Mouse (Mus musculus): ENCODE data around the gene Mgam. TPM values are rescaled to one million over a fixed set of nuclear protein-coding genes. Genes with fewer than 3 reads are reported as not detected.

Mgam gene
- total and polyA plus RNA-seq, 2 experiments, result 32.7 to 122 TPM

DNA sequence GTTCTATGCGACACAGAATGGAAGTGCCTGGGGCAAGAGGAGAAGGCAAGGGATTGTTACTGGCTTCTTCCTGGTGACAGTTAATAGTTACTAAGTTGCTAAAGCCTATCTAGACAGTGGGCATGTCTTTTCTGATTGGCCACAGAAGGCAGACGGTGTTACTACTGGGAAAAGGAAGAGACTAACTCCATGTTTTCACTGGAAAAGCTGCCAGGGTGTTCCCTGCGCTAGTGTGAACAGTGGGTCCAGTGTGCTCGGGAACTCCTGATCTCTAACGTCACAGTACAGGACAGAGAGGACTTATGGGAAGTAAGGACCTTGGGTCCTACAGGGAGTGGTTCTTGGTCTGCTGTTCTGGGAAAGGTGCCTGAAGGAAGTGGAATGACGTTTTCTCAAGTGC is 6.9 kb downstream of the Mgam start:
- Histone ChIP-seq H3K79me2 (ENCODE audit: control insufficient read depth, insufficient read depth, low read length) (no peaks in the 10 kb centered on the region; the same call in 1 of the 2 replicates), H3K9ac (ENCODE audit: low read depth, low read length) (peak overlapping the region; percentile 94), H3K4me1 (ENCODE audit: control insufficient read depth, insufficient read depth, low read length) (peaks cover 2% of the 10 kb centered on the region; the same call in 1 of the 2 replicates), H3K4me3 (ENCODE audit: insufficient read depth, low read depth, low read length) (peak overlapping the region; percentile 71), H3K27ac (replicated peaks; ENCODE audit: insufficient read depth, low read depth, low read length) (peak overlapping the region; percentile 99), H3K36me3 (ENCODE audit: control insufficient read depth, insufficient read depth, low read length) (no peaks in the 10 kb centered on the region), H3K27me3 (ENCODE audit: control insufficient read depth, insufficient read depth, low read length) (no peaks in the 10 kb centered on the region)
- DNase-seq (ENCODE audit: extremely low read depth, low read depth, low spot score), result peak; percentile 94
- no peak for TF ChIP-seq POLR2A (IDR thresholded peaks at IDR 0.05; ENCODE audit: extremely low read depth, insufficient read depth, low read length)
- TF ChIP-seq CTCF (IDR thresholded peaks at IDR 0.05; ENCODE audit: low read depth, low read length), result no peak
- WGBS, result 24% methylated on average over 6 of the region's 6 CpGs

DNA sequence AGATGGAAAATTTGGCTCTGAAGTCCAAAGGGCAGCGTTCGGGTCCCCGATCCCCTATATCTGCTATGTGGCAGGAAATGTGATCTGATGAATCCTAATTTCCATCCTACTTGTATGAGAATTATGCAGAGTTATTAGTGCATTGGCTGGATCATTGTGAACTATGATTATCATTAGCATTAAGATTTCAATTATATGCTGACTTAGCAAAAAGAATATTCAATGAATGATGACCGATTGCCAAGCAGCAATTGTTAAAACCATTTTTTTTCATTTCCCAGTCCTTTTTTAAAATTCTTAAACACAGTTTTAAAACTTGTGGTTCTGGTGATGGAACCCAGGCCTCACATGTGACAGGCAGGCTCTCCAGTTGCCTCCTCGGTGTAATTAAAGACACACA is 9.1 kb downstream of the Mgam start:
- no peak for DNase-seq (ENCODE audit: extremely low read depth, low read depth, low spot score)
- no peak for TF ChIP-seq POLR2A (IDR thresholded peaks at IDR 0.05; ENCODE audit: extremely low read depth, insufficient read depth, low read length)
- WGBS, result 88% methylated on average over 5 of the region's 5 CpGs
- no peak overlapping the region for H3K27ac ChIP-seq (replicated peaks; ENCODE audit: insufficient read depth, low read depth, low read length)
- H3K9ac ChIP-seq (ENCODE audit: low read depth, low read length), result no peak overlapping the region
- peaks cover 1% of the 10 kb centered on the region; the same call in 1 of the 2 replicates for H3K36me3 ChIP-seq (ENCODE audit: control insufficient read depth, insufficient read depth, low read length)
- peaks cover 2% of the 10 kb centered on the region; the same call in 1 of the 2 replicates for H3K4me1 ChIP-seq (ENCODE audit: control insufficient read depth, insufficient read depth, low read length)
- no peaks in the 10 kb centered on the region for H3K27me3 ChIP-seq (ENCODE audit: control insufficient read depth, insufficient read depth, low read length)
- no peak overlapping the region for H3K4me3 ChIP-seq (ENCODE audit: insufficient read depth, low read depth, low read length)
- no peaks in the 10 kb centered on the region; the same call in 1 of the 2 replicates for H3K79me2 ChIP-seq (ENCODE audit: control insufficient read depth, insufficient read depth, low read length)

DNA sequence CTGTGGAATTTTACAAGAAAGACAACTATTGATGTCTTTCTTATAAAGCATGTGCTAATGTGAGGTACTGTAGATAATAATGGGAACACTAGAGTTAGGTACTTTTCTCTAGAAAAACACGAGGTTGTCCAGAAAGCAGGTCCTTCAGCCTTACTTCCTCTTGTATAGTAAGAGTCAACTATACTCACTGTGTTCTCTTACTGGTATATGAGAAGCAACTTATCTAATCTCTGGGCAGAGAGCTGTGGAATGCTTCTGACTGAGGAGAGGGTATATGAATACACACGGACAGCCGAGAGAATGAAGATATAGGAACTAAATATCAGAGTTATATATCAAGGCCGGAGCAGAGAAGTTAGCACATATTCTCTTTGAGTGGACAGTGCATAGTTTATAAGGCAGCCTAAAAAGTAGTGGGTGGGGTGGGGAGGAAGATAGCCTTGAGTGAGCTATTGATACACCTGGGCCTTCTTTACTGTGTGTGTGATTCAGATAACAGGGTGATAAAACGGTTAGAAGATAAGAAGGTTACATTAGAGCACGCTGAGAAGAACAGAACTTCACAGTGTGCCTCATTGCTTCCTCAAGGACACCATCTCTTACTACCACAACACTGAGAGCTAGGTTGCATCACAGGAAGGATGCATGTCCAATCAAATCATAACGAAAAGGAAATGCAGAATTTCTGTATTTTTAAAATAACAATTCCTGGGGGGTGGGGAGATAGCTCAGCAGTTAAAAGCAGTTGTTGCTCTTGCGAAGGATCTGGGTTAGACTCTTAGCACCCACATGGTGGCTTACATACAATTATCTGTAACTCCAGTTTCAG is 12.3 kb downstream of the Mgam start:
- Histone ChIP-seq H3K79me2 (ENCODE audit: control insufficient read depth, insufficient read depth, low read length) (no peaks in the 10 kb centered on the region; the same call in 1 of the 2 replicates), H3K27ac (replicated peaks; ENCODE audit: insufficient read depth, low read depth, low read length) (no peak overlapping the region), H3K36me3 (ENCODE audit: control insufficient read depth, insufficient read depth, low read length) (peaks cover 23% of the 10 kb centered on the region), H3K4me1 (ENCODE audit: control insufficient read depth, insufficient read depth, low read length) (no peaks in the 10 kb centered on the region; the same call in 1 of the 2 replicates), H3K4me3 (ENCODE audit: insufficient read depth, low read depth, low read length) (no peak overlapping the region), H3K27me3 (ENCODE audit: control insufficient read depth, insufficient read depth, low read length) (no peaks in the 10 kb centered on the region), H3K9ac (ENCODE audit: low read depth, low read length) (no peak overlapping the region)
- WGBS, result 70% methylated on average over 8 of the region's 8 CpGs
- TF ChIP-seq POLR2A (IDR thresholded peaks at IDR 0.05; ENCODE audit: extremely low read depth, insufficient read depth, low read length), result no peak
- no peak for TF ChIP-seq CTCF (IDR thresholded peaks at IDR 0.05; ENCODE audit: low read depth, low read length)
- no peak for DNase-seq (ENCODE audit: extremely low read depth, low read depth, low spot score)

DNA sequence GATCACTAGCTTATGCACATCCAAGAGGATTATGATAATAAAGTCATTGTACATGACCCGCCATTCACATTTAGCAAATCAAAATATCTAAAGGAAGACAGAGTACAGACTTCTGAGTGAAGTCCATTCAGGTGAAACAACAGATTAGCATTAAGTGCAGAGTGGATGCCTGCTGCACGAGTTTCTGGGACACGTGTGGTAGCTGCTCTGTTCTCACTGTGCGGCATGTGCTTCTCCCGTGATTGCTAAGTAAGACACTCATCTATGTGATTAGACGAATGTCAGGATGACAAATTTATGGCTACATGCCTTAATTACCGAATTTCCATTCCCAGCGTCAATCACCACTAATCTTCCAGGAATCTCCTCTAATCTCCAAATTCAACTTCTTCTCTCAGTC is 17.1 kb downstream of the Mgam start:
- no peak for TF ChIP-seq POLR2A (IDR thresholded peaks at IDR 0.05; ENCODE audit: extremely low read depth, insufficient read depth, low read length)
- no peak for TF ChIP-seq CTCF (IDR thresholded peaks at IDR 0.05; ENCODE audit: low read depth, low read length)
- peaks cover 38% of the 10 kb centered on the region for H3K36me3 ChIP-seq (ENCODE audit: control insufficient read depth, insufficient read depth, low read length)
- 86% methylated on average over 8 of the region's 8 CpGs for WGBS

DNA sequence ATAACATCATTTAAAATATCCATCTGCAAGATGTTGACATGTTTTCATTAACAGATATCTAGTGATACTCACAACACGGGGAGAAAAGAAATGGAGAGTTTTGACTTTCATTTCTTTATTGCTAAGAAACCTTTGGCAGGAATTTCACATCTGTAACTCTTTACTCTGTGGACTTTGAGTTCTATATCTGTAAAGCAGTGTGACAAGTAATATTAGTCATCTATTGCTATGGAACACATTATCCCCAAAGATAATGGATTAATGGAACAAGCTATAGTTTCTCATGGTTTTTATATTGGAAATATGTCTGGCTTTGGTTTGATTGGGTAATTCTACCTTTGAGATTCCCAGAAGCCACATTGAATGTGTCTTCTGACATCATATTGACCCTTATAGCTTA is 22.3 kb downstream of the Mgam start:
- TF ChIP-seq POLR2A (IDR thresholded peaks at IDR 0.05; ENCODE audit: extremely low read depth, insufficient read depth, low read length) (no peak), CTCF (IDR thresholded peaks at IDR 0.05; ENCODE audit: low read depth, low read length) (no peak)
- Histone ChIP-seq H3K4me1 (ENCODE audit: control insufficient read depth, insufficient read depth, low read length) (no peaks in the 10 kb centered on the region), H3K36me3 (ENCODE audit: control insufficient read depth, insufficient read depth, low read length) (peaks cover 39% of the 10 kb centered on the region), H3K9ac (ENCODE audit: low read depth, low read length) (no peak overlapping the region), H3K27me3 (ENCODE audit: control insufficient read depth, insufficient read depth, low read length) (no peaks in the 10 kb centered on the region), H3K27ac (replicated peaks; ENCODE audit: insufficient read depth, low read depth, low read length) (no peak overlapping the region), H3K79me2 (ENCODE audit: control insufficient read depth, insufficient read depth, low read length) (no peaks in the 10 kb centered on the region), H3K4me3 (ENCODE audit: insufficient read depth, low read depth, low read length) (no peak overlapping the region)
- WGBS, result 87% methylated on average over 1 of the region's 1 CpGs
- DNase-seq (ENCODE audit: extremely low read depth, low read depth, low spot score), result no peak

More for the DNA sequence above, 17.1 kb downstream of the Mgam start:
- Histone ChIP-seq H3K4me3 (ENCODE audit: insufficient read depth, low read depth, low read length) (no peak overlapping the region), H3K27ac (replicated peaks; ENCODE audit: insufficient read depth, low read depth, low read length) (no peak overlapping the region), H3K9ac (ENCODE audit: low read depth, low read length) (no peak overlapping the region), H3K79me2 (ENCODE audit: control insufficient read depth, insufficient read depth, low read length) (no peaks in the 10 kb centered on the region), H3K4me1 (ENCODE audit: control insufficient read depth, insufficient read depth, low read length) (no peaks in the 10 kb centered on the region), H3K27me3 (ENCODE audit: control insufficient read depth, insufficient read depth, low read length) (no peaks in the 10 kb centered on the region)
- no peak for DNase-seq (ENCODE audit: extremely low read depth, low read depth, low spot score)

DNA sequence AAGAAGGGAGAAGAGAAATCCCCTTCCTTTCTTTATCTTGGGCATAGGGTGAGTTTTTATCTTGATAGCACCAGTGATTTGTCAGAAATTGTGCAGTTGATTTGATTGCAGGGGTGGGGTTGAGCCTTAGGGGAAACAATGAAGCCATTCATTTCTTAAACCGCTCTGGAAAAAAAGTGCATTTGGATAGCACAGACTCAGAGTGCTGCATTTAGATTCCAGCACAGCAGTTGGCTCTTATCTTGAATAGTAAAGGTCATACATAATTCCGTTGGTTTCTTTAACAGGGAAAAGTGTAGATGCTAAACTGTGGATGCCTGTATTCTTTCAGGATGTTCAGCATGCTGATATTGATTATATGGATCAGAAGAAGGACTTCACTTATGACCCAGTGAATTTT is 32.3 kb downstream of the Mgam start:
- no peaks in the 10 kb centered on the region for H3K27me3 ChIP-seq (ENCODE audit: control insufficient read depth, insufficient read depth, low read length)
- no peaks in the 10 kb centered on the region for H3K4me1 ChIP-seq (ENCODE audit: control insufficient read depth, insufficient read depth, low read length)
- TF ChIP-seq POLR2A (IDR thresholded peaks at IDR 0.05; ENCODE audit: extremely low read depth, insufficient read depth, low read length) (no peak), CTCF (IDR thresholded peaks at IDR 0.05; ENCODE audit: low read depth, low read length) (no peak)
- WGBS, result 79% methylated on average over 2 of the region's 2 CpGs
- H3K9ac ChIP-seq (ENCODE audit: low read depth, low read length), result no peak overlapping the region
- H3K4me3 ChIP-seq (ENCODE audit: insufficient read depth, low read depth, low read length), result no peak overlapping the region
- DNase-seq (ENCODE audit: extremely low read depth, low read depth, low spot score), result no peak
- no peaks in the 10 kb centered on the region for H3K79me2 ChIP-seq (ENCODE audit: control insufficient read depth, insufficient read depth, low read length)
- peaks cover 50% of the 10 kb centered on the region for H3K36me3 ChIP-seq (ENCODE audit: control insufficient read depth, insufficient read depth, low read length)
- H3K27ac ChIP-seq (replicated peaks; ENCODE audit: insufficient read depth, low read depth, low read length), result no peak overlapping the region
